Mouse (Mus musculus) heart, adult 2 months (tissue): Measurements from ENCODE around the gene Mcoln3.
A peak's percentile ranks its signal among the peaks of the same experiment; 100 is the strongest.

ENCODE experiments used
- CTCF ChIP-seq: fragments of 200-600 bp; IDR thresholded peaks from 2 replicates; pipeline ENCODE4 v1.8.1; 2022; ENCODE audit warnings: antibody characterized with exemption, mild to moderate bottlenecking, moderate library complexity
- EP300 ChIP-seq: fragments of 200-500 bp; IDR thresholded peaks from 2 replicates; pipeline ENCODE4 v1.6.1; 2011; ENCODE audit warnings: low read depth, low read length, control low read depth; ENCODE audit not compliant: insufficient read depth
- POLR2A ChIP-seq: fragments of 200-500 bp; IDR thresholded peaks from 2 replicates; pipeline ENCODE4 v1.6.1; 2011; ENCODE audit warnings: mild to moderate bottlenecking, low read depth, low read length, control low read depth; ENCODE audit not compliant: insufficient read depth

DNA sequence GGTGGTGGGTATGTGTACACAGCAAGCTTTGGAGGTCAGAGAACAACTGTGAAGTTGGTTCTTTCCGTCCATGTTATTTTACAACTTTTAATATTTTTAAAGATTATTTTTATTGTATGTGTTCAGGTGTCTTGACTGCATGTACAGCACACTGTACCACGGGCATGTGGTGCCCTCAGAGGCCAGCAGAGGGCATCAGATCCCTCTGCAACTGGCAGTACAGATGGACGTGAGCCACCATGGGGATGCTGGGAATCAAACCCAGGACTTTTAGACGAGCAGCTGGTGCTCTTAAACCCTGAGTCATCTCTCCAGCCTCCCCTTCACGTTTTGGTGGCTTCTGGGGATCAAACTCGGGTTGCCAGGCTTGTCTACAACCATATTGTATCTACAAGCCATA lies 15.2 kb upstream of the Mcoln3 start:
- peak; percentile 63 for TF ChIP-seq CTCF
- no peak for TF ChIP-seq POLR2A
- TF ChIP-seq EP300 = no peak
